Mouse (Mus musculus): ENCODE measurements around the gene Sell. TPM values are rescaled to one million over a fixed set of nuclear protein-coding genes. Genes with fewer than 3 reads are reported as not detected.

Sell gene
- polyA plus RNA-seq, 2 experiments = 0.09 to 0.21 TPM

DNA sequence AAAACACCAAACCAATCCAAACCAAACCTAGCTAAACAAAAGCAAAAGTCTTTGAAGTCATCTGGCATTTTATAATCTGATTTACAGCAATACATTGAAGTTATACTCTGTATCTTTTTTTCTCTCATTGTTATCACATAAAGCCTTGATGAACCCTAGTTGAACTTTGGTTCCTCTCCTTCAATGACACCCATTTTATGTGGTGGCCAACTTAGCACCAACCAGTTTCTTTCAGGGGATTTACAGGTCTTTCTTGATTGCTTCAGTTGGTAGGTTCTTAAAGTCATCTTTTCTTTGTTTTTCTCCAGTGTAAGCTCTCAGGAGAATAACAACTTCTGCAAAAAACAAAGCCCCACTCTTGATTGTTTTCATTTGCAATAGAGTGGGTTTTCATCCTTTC, 7.5 kb downstream of the Sell start:
- no peak overlapping the region for H3K4me3 ChIP-seq (replicated peaks; ENCODE audit: low read length)
- no peak overlapping the region for H3K27ac ChIP-seq (replicated peaks; ENCODE audit: low read depth, low read length)
- no peak for ATAC-seq (ENCODE audit: low FRiP score, low read depth)
- no peaks in the 10 kb centered on the region for H3K36me3 ChIP-seq (ENCODE audit: control insufficient read depth, insufficient read depth, low read length)
- no peak for TF ChIP-seq POLR2A (IDR thresholded peaks at IDR 0.05; ENCODE audit: borderline replicate concordance, extremely low read depth, insufficient read depth, insufficient read length)
- H3K9me3 ChIP-seq (ENCODE audit: control insufficient read depth, low read length) = no peaks in the 10 kb centered on the region
- no peak for DNase-seq (ENCODE audit: low spot score)
- no peak overlapping the region for H3K4me2 ChIP-seq (replicated peaks; ENCODE audit: low read depth, low read length, severe bottlenecking)
- H3K9ac ChIP-seq (ENCODE audit: low read depth, low read length, severe bottlenecking) = no peak overlapping the region
- no peaks in the 10 kb centered on the region for H3K4me1 ChIP-seq (ENCODE audit: control insufficient read depth, insufficient read depth, low read length)
- H3K27me3 ChIP-seq (ENCODE audit: control insufficient read depth, insufficient read depth, low read length) = no peaks in the 10 kb centered on the region

DNA sequence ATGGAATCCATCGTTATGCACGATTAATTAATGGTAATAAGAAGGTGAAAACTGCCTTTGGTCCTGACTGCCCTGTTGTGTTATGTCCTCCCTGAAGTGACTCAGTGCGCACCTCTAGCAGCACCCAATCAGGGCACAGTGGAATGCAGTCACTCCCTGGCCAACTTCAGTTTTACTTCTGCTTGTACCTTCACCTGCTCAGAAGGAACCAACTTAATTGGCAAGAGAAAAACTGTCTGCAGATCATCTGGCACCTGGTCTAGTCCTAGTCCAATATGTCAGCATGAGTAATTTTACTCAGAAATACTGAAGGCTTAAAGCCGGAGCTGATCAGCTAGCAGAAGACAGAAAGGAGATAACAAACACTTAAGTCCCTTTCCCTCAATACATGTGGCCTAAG, 8.7 kb downstream of the Sell start:
- ATAC-seq (ENCODE audit: low FRiP score, low read depth) (no peak), DNase-seq (ENCODE audit: low spot score) (no peak)
- H3K36me3 ChIP-seq (ENCODE audit: control insufficient read depth, insufficient read depth, low read length) = no peaks in the 10 kb centered on the region
- H3K9ac ChIP-seq (ENCODE audit: low read depth, low read length, severe bottlenecking) = no peak overlapping the region
- H3K27me3 ChIP-seq (ENCODE audit: control insufficient read depth, insufficient read depth, low read length) = no peaks in the 10 kb centered on the region
- no peaks in the 10 kb centered on the region for H3K4me1 ChIP-seq (ENCODE audit: control insufficient read depth, insufficient read depth, low read length)
- WGBS = 76% methylated on average over 4 of the region's 4 CpGs
- no peak overlapping the region for H3K4me3 ChIP-seq (replicated peaks; ENCODE audit: low read length)
- no peak for TF ChIP-seq POLR2A (IDR thresholded peaks at IDR 0.05; ENCODE audit: borderline replicate concordance, extremely low read depth, insufficient read depth, insufficient read length)
- H3K27ac ChIP-seq (replicated peaks; ENCODE audit: low read depth, low read length) = no peak overlapping the region
- H3K4me2 ChIP-seq (replicated peaks; ENCODE audit: low read depth, low read length, severe bottlenecking) = no peak overlapping the region
- H3K9me3 ChIP-seq (ENCODE audit: control insufficient read depth, low read length) = no peaks in the 10 kb centered on the region

DNA sequence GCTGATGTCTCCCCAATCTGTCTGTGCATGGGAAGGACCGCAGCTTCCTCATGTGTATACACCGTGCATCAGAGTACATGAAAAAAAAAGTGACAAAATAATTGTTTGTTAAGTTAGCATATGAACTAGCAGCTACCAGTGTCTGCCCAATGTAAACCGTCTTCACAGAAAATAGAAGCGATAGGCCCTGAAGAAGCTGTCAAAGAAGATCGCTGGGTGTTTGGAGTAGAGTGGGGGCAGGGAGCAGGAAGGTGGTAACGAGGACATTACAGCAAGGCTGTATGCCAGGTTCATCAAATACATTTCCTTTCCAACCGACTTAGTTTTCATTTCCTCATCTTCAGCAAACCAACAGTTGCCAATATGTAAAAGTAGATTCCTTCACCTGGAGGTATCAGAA, 9.3 kb downstream of the Sell start:
- Histone ChIP-seq H3K9ac (ENCODE audit: low read depth, low read length, severe bottlenecking) (no peak overlapping the region), H3K9me3 (ENCODE audit: control insufficient read depth, low read length) (no peaks in the 10 kb centered on the region), H3K27me3 (ENCODE audit: control insufficient read depth, insufficient read depth, low read length) (no peaks in the 10 kb centered on the region), H3K4me1 (ENCODE audit: control insufficient read depth, insufficient read depth, low read length) (no peaks in the 10 kb centered on the region), H3K27ac (replicated peaks; ENCODE audit: low read depth, low read length) (no peak overlapping the region), H3K4me3 (replicated peaks; ENCODE audit: low read length) (no peak overlapping the region), H3K4me2 (replicated peaks; ENCODE audit: low read depth, low read length, severe bottlenecking) (no peak overlapping the region), H3K36me3 (ENCODE audit: control insufficient read depth, insufficient read depth, low read length) (no peaks in the 10 kb centered on the region)
- WGBS = 82% methylated on average over 7 of the region's 7 CpGs
- ATAC-seq (ENCODE audit: low FRiP score, low read depth) (no peak), DNase-seq (ENCODE audit: low spot score) (no peak)
- TF ChIP-seq POLR2A (IDR thresholded peaks at IDR 0.05; ENCODE audit: borderline replicate concordance, extremely low read depth, insufficient read depth, insufficient read length) = no peak

DNA sequence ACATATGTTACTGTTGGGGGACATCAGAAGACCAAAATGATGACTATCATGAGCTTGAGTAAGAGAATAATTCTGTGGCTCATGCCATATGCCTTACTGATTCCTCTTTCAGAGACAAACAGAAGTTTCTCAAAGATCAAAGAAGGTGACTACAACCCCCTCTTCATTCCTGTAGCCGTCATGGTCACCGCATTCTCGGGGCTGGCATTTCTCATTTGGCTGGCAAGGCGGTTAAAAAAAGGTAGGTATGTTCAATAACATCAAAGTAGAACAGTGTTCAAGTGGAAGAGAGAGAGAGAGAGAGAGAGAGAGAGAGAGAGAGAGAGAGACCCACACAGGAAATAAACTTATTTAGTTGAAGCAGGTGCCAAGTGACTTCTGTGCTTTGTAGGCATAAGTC, 10.2 kb downstream of the Sell start:
- Histone ChIP-seq H3K4me2 (replicated peaks; ENCODE audit: low read depth, low read length, severe bottlenecking) (no peak overlapping the region), H3K9me3 (ENCODE audit: control insufficient read depth, low read length) (no peaks in the 10 kb centered on the region), H3K36me3 (ENCODE audit: control insufficient read depth, insufficient read depth, low read length) (no peaks in the 10 kb centered on the region), H3K27me3 (ENCODE audit: control insufficient read depth, insufficient read depth, low read length) (no peaks in the 10 kb centered on the region), H3K4me1 (ENCODE audit: control insufficient read depth, insufficient read depth, low read length) (no peaks in the 10 kb centered on the region), H3K4me3 (replicated peaks; ENCODE audit: low read length) (no peak overlapping the region), H3K9ac (ENCODE audit: low read depth, low read length, severe bottlenecking) (no peak overlapping the region), H3K27ac (replicated peaks; ENCODE audit: low read depth, low read length) (no peak overlapping the region)
- TF ChIP-seq POLR2A (IDR thresholded peaks at IDR 0.05; ENCODE audit: borderline replicate concordance, extremely low read depth, insufficient read depth, insufficient read length) = no peak
- 88% methylated on average over 4 of the region's 4 CpGs for WGBS
- DNase-seq (ENCODE audit: low spot score) = no peak
- no peak for ATAC-seq (ENCODE audit: low FRiP score, low read depth)

DNA sequence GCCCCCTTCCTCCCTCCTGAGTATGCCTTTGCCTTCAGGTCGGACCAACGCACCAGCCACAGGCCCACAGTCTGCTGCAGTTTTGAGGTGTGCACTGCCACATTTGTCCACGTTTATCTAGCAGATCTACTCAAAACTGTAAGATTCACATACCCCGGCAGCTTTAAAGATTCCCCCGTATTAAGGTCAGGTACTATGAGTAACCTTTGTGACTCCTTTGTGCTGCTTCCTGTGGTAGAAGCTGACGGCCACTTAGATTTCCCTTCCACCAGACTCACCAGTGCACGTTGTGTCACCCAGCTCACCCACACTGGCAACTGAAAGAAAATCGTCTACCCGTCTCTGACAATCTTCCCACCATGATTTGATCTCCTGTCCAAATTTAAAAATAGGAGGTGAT, 11.3 kb downstream of the Sell start:
- Histone ChIP-seq H3K4me1 (ENCODE audit: control insufficient read depth, insufficient read depth, low read length) (no peaks in the 10 kb centered on the region), H3K27ac (replicated peaks; ENCODE audit: low read depth, low read length) (no peak overlapping the region), H3K36me3 (ENCODE audit: control insufficient read depth, insufficient read depth, low read length) (no peaks in the 10 kb centered on the region), H3K9me3 (ENCODE audit: control insufficient read depth, low read length) (no peaks in the 10 kb centered on the region), H3K9ac (ENCODE audit: low read depth, low read length, severe bottlenecking) (no peak overlapping the region), H3K4me2 (replicated peaks; ENCODE audit: low read depth, low read length, severe bottlenecking) (no peak overlapping the region), H3K4me3 (replicated peaks; ENCODE audit: low read length) (no peak overlapping the region), H3K27me3 (ENCODE audit: control insufficient read depth, insufficient read depth, low read length) (no peaks in the 10 kb centered on the region)
- ATAC-seq (ENCODE audit: low FRiP score, low read depth) (no peak), DNase-seq (ENCODE audit: low spot score) (no peak)
- 85% methylated on average over 9 of the region's 9 CpGs for WGBS
- no peak for TF ChIP-seq POLR2A (IDR thresholded peaks at IDR 0.05; ENCODE audit: borderline replicate concordance, extremely low read depth, insufficient read depth, insufficient read length)

DNA sequence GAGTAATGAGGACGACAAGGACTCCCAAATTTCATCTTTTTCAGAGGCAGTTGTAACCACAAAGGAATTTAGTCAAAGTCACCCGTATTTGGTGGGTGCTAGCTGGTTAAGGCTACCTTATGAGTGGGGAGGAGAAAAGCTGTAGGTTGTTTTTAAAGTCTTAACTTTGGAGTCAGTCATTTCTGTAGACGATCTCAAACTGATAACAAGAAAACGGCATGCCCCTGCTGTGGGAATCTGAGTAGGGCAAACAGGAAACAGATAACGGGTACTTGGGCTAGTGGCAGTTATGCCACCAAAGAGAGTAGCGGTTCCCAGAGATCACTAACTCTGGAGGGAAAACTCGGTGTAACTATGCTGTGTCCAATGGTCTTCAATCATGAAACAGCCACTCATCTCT, 12.0 kb downstream of the Sell start:
- H3K27ac ChIP-seq (replicated peaks; ENCODE audit: low read depth, low read length) = no peak overlapping the region
- H3K4me1 ChIP-seq (ENCODE audit: control insufficient read depth, insufficient read depth, low read length) = no peaks in the 10 kb centered on the region
- no peaks in the 10 kb centered on the region for H3K36me3 ChIP-seq (ENCODE audit: control insufficient read depth, insufficient read depth, low read length)
- no peaks in the 10 kb centered on the region for H3K27me3 ChIP-seq (ENCODE audit: control insufficient read depth, insufficient read depth, low read length)
- DNase-seq (ENCODE audit: low spot score) (no peak), ATAC-seq (ENCODE audit: low FRiP score, low read depth) (no peak)
- no peak overlapping the region for H3K9ac ChIP-seq (ENCODE audit: low read depth, low read length, severe bottlenecking)
- TF ChIP-seq POLR2A (IDR thresholded peaks at IDR 0.05; ENCODE audit: borderline replicate concordance, extremely low read depth, insufficient read depth, insufficient read length) = no peak
- WGBS = 81% methylated on average over 7 of the region's 7 CpGs
- H3K9me3 ChIP-seq (ENCODE audit: control insufficient read depth, low read length) = no peaks in the 10 kb centered on the region
- H3K4me2 ChIP-seq (replicated peaks; ENCODE audit: low read depth, low read length, severe bottlenecking) = no peak overlapping the region
- no peak overlapping the region for H3K4me3 ChIP-seq (replicated peaks; ENCODE audit: low read length)
